Mouse (Mus musculus) erythroblast, embryonic 14.5 days (primary cell): ENCODE measurements around the gene Mybpc3. TPM values are rescaled to one million over a fixed set of nuclear protein-coding genes. Genes with fewer than 3 reads are reported as not detected.

Experiments used
- H3K27me3 ChIP-seq: 2 replicates; pipeline ENCODE4 v1.6.1; 2012; ENCODE audit warnings: inconsistent platforms; ENCODE audit not compliant: control insufficient read depth
- H3K36me3 ChIP-seq: 2 replicates; pipeline ENCODE4 v1.6.1; 2012; ENCODE audit warnings: mild to moderate bottlenecking, inconsistent platforms; ENCODE audit not compliant: control insufficient read depth
- H3K4me1 ChIP-seq: 2 replicates; pipeline ENCODE4 v1.6.1; 2012; ENCODE audit warnings: inconsistent platforms; ENCODE audit not compliant: control insufficient read depth
- H3K4me3 ChIP-seq: replicated peaks from 2 replicates; pipeline ENCODE3; 2012; ENCODE audit warnings: moderate library complexity, mild to moderate bottlenecking, inconsistent platforms
- H3K9me3 ChIP-seq: 2 replicates; pipeline ENCODE4 v1.6.1; 2012; ENCODE audit warnings: low read length, inconsistent platforms, mixed read lengths; ENCODE audit not compliant: control insufficient read depth
- GATA1 ChIP-seq: IDR thresholded peaks from 2 replicates; pipeline ENCODE4 v1.6.1; 2012; ENCODE audit warnings: low read length, inconsistent platforms, mixed read lengths
- TAL1 ChIP-seq: IDR thresholded peaks from 3 replicates; pipeline ENCODE4 v1.6.1; 2012; ENCODE audit warnings: low read length, inconsistent platforms, mixed read lengths
- polyA plus RNA-seq: library from polyadenylated mRNA; stranded (reverse); fragments of >175 nt; gene quantifications from 2 replicates; pipeline ENCODE4 v1.2.3, GENCODE M21; 2012

Mybpc3 gene
- polyA plus RNA-seq, 1 experiment: not detected

- H3K4me3 ChIP-seq: no peak overlapping the region
- no peaks in the 10 kb centered on the region for H3K9me3 ChIP-seq
- no peaks in the 10 kb centered on the region; the same call in none of the 2 replicates for H3K27me3 ChIP-seq
- TF ChIP-seq GATA1: no peak
- no peak for TF ChIP-seq TAL1
- H3K4me1 ChIP-seq: peaks cover 4% of the 10 kb centered on the region
- no peaks in the 10 kb centered on the region for H3K36me3 ChIP-seq
Observed at GRCm38 (mm10) chr2:91123521-91123920, 5.6 kb downstream of the Mybpc3 start.

GRCm38 (mm10) chr2:91125101-91125500 is 7.2 kb downstream of the Mybpc3 start:
- Histone ChIP-seq H3K4me1 (no peaks in the 10 kb centered on the region), H3K36me3 (no peaks in the 10 kb centered on the region), H3K9me3 (no peaks in the 10 kb centered on the region), H3K4me3 (no peak overlapping the region), H3K27me3 (no peaks in the 10 kb centered on the region; the same call in none of the 2 replicates)
- TF ChIP-seq GATA1 (no peak), TAL1 (no peak)

GRCm38 (mm10) chr2:91128761-91129160 is 10.8 kb downstream of the Mybpc3 start:
- no peaks in the 10 kb centered on the region for H3K27me3 ChIP-seq
- no peaks in the 10 kb centered on the region for H3K9me3 ChIP-seq
- no peaks in the 10 kb centered on the region for H3K4me1 ChIP-seq

GRCm38 (mm10) chr2:91130126-91130525 is 12.2 kb downstream of the Mybpc3 start:
- no peaks in the 10 kb centered on the region for H3K27me3 ChIP-seq
- TF ChIP-seq GATA1: no peak
- no peak for TF ChIP-seq TAL1

More at GRCm38 (mm10) chr2:91128761-91129160, 10.8 kb downstream of the Mybpc3 start:
- TF ChIP-seq TAL1 (no peak), GATA1 (no peak)
- H3K4me3 ChIP-seq: no peak overlapping the region
- H3K36me3 ChIP-seq: no peaks in the 10 kb centered on the region

GRCm38 (mm10) chr2:91131251-91131650 is 13.3 kb downstream of the Mybpc3 start:
- H3K36me3 ChIP-seq: no peaks in the 10 kb centered on the region

More at GRCm38 (mm10) chr2:91130126-91130525, 12.2 kb downstream of the Mybpc3 start:
- Histone ChIP-seq H3K36me3 (no peaks in the 10 kb centered on the region), H3K9me3 (no peaks in the 10 kb centered on the region), H3K4me1 (no peaks in the 10 kb centered on the region), H3K4me3 (no peak overlapping the region)

GRCm38 (mm10) chr2:91132035-91132434 is 14.1 kb downstream of the Mybpc3 start:
- H3K4me1 ChIP-seq: no peaks in the 10 kb centered on the region
- H3K27me3 ChIP-seq: no peaks in the 10 kb centered on the region
- TF ChIP-seq TAL1 (no peak), GATA1 (no peak)
- H3K9me3 ChIP-seq: no peaks in the 10 kb centered on the region
- no peak overlapping the region for H3K4me3 ChIP-seq
- H3K36me3 ChIP-seq: peaks cover 3% of the 10 kb centered on the region; the same call in 1 of the 2 replicates

More at GRCm38 (mm10) chr2:91131251-91131650, 13.3 kb downstream of the Mybpc3 start:
- H3K4me3 ChIP-seq: no peak overlapping the region
- TF ChIP-seq TAL1 (no peak), GATA1 (no peak)
- no peaks in the 10 kb centered on the region for H3K9me3 ChIP-seq
- no peaks in the 10 kb centered on the region for H3K27me3 ChIP-seq
- no peaks in the 10 kb centered on the region for H3K4me1 ChIP-seq

- no peak for TF ChIP-seq GATA1
- no peak for TF ChIP-seq TAL1
- H3K4me3 ChIP-seq: no peak overlapping the region
- H3K27me3 ChIP-seq: no peaks in the 10 kb centered on the region
- no peaks in the 10 kb centered on the region for H3K9me3 ChIP-seq
- peaks cover 6% of the 10 kb centered on the region for H3K4me1 ChIP-seq
- peaks cover 35% of the 10 kb centered on the region for H3K36me3 ChIP-seq
Observed at GRCm38 (mm10) chr2:91136513-91137412, 18.8 kb downstream of the Mybpc3 start.

- Histone ChIP-seq H3K4me3 (no peak overlapping the region), H3K9me3 (no peaks in the 10 kb centered on the region), H3K4me1 (peaks cover 6% of the 10 kb centered on the region), H3K36me3 (peaks cover 42% of the 10 kb centered on the region), H3K27me3 (no peaks in the 10 kb centered on the region)
- TF ChIP-seq TAL1 (no peak), GATA1 (no peak)
Observed at GRCm38 (mm10) chr2:91137481-91137880, 19.5 kb downstream of the Mybpc3 start.

GRCm38 (mm10) chr2:91139311-91139710 is 21.4 kb downstream of the Mybpc3 start:
- Histone ChIP-seq H3K4me1 (peaks cover 6% of the 10 kb centered on the region), H3K36me3 (peaks cover 54% of the 10 kb centered on the region)

More at GRCm38 (mm10) chr2:91139311-91139710, 21.4 kb downstream of the Mybpc3 start:
- Histone ChIP-seq H3K9me3 (no peaks in the 10 kb centered on the region), H3K4me3 (no peak overlapping the region), H3K27me3 (no peaks in the 10 kb centered on the region)
- no peak for TF ChIP-seq GATA1
- no peak for TF ChIP-seq TAL1
